Mouse (Mus musculus) stomach, embryonic 14.5 days (tissue): ENCODE measurements at regions not wholly inside any gene's neighbourhood (a gene's known extent, or its start where the extent isn't known, plus 50 kb on each side); places are given as distances from the start of the nearest gene placed in this dataset.
A peak's percentile ranks its signal among the peaks of the same experiment; 100 is the strongest.
"Not testable (repeated sequence)": the region's sequence is repeated elsewhere in the genome, so short reads cannot be mapped to it uniquely, and the experiment has no call there.

Source experiments
- ATAC-seq: fragments of 200-750 bp; cut with Nextera tagmentation; 2 replicates; pipeline ENCODE4 v1.8.0; 2017; ENCODE audit warnings: low read depth, moderate TSS enrichment; ENCODE audit not compliant: insufficient number of reproducible peaks, insufficient read depth, low FRiP score
- H3K27ac ChIP-seq: fragments of 300-500 bp; sonication (generic); 2 replicates; pipeline ENCODE4 v1.5.1; 2014; ENCODE audit warnings: mild to moderate bottlenecking, low read length, moderate library complexity, mixed read lengths
- H3K27me3 ChIP-seq: fragments of 300-500 bp; sonication (generic); 2 replicates; pipeline ENCODE4 v1.6.1; 2014; ENCODE audit warnings: low read length, control low read depth, mixed read lengths; ENCODE audit not compliant: control insufficient read depth, insufficient read depth
- H3K36me3 ChIP-seq: fragments of 300-500 bp; sonication (generic); 2 replicates; pipeline ENCODE4 v1.6.1; 2014; ENCODE audit warnings: mild to moderate bottlenecking, control low read depth, low read length, moderate library complexity, mixed read lengths; ENCODE audit not compliant: control insufficient read depth, insufficient read depth
- H3K4me1 ChIP-seq: fragments of 300-500 bp; sonication (generic); 2 replicates; pipeline ENCODE4 v1.6.1; 2014; ENCODE audit warnings: low read length, control low read depth, mixed read lengths; ENCODE audit not compliant: control insufficient read depth, insufficient read depth
- H3K4me2 ChIP-seq: fragments of 300-500 bp; sonication (generic); replicated peaks from 2 replicates; pipeline ENCODE4 v1.6.1; 2014; ENCODE audit warnings: low read depth, low read length, control low read depth
- H3K4me3 ChIP-seq: fragments of 300-500 bp; sonication (generic); 2 replicates; pipeline ENCODE4 v1.5.1; 2014; ENCODE audit warnings: low read depth, low read length, control low read depth
- H3K9ac ChIP-seq: fragments of 300-500 bp; sonication (generic); replicated peaks from 2 replicates; pipeline ENCODE4 v1.6.1; 2014; ENCODE audit warnings: low read depth, mild to moderate bottlenecking, control low read depth, low read length, moderate library complexity, mixed read lengths
- H3K9me3 ChIP-seq: fragments of 300-500 bp; sonication (generic); 2 replicates; pipeline ENCODE4 v1.6.1; 2016; ENCODE audit warnings: low read depth, low read length, control low read depth; ENCODE audit not compliant: control insufficient read depth
- WGBS: fragments of 180-500 bp; shearing (Covaris S2); extraction: QIAGEN DNeasy Blood & Tissue Kit; methylation state at CpG from one replicate; pipeline ENCODE4 v1.1.7; 2014; 5-methylcytosine and 5-hydroxymethylcytosine counted together

GRCm38 (mm10) chrX:154717526-154717925 lies 138.4 kb upstream of the Samt2 start:
- 78% methylated on average over 10 of the region's 10 CpGs for WGBS
- H3K4me3 ChIP-seq, H3K4me2 ChIP-seq, H3K27ac ChIP-seq, ATAC-seq, H3K27me3 ChIP-seq, H3K9me3 ChIP-seq, H3K36me3 ChIP-seq, H3K4me1 ChIP-seq, H3K9ac ChIP-seq: not testable (repeated sequence)

DNA sequence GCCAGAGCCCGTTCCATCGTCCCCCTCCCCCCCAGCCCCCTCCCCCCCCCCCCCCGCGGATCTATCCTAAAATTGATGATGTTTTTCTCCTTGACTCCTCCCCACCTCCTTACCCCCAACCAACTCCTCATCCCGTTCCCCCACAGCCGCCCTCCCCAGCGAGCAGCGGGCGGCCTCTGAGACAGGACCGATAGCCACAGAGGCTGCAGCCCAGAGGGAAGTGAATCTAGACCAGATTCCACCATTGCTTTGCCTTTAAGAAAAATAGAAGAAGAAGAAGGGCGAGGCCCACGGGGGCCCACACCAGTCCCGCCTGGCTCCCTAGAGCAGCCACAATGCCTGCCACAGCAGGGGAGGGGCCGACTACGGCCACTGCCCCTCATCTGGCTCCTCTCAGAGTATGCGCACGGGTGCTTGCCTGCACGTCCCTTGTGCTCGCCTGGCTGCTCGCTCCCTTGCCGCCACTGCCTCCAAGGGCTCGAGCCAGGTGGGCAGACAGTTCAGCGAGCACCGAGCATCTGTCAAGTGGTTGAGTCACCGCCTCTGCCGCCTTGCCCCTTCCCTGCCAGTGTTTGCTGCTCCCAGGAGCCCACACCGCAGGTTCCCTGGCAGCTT lies 134.6 kb upstream of the Samt2 start:
- Histone ChIP-seq H3K9ac (no peak overlapping the region), H3K4me1 (no peaks in the 10 kb centered on the region), H3K27me3 (no peaks in the 10 kb centered on the region), H3K36me3 (no peaks in the 10 kb centered on the region), H3K4me3 (no peak overlapping the region), H3K9me3 (no peaks in the 10 kb centered on the region), H3K27ac (no peak overlapping the region), H3K4me2 (peak overlapping the region; percentile 27; the same call in 1 of the 2 replicates)
- 0 out of 2 replicates have a peak, but pooled peaks have one; percentile 33 for ATAC-seq
- 58% methylated on average over 22 of the region's 27 CpGs for WGBS

DNA sequence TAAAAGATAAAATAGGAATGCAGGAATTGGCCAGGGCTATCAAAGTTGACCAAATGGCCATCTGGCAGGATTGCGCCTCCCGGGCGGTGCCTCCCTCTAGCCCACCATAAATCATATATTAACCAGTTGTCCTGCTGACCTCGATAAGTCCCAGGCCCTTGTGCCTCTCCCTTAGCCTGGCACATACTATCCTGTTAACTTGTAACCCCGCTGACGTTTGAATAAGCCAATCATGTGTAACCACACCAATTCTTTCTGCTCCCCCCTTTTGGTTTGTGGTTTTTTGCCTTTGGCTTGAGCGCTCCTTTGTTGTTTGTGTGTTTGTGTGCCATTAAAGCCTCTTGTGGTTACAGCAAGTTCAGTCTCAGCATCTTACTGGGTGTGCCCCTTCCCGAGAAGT lies 133.4 kb upstream of the Samt2 start:
- not testable (repeated sequence) for H3K9ac ChIP-seq, H3K27ac ChIP-seq, H3K4me1 ChIP-seq, H3K9me3 ChIP-seq, H3K4me2 ChIP-seq, H3K27me3 ChIP-seq, H3K36me3 ChIP-seq, ATAC-seq, H3K4me3 ChIP-seq
- 89% methylated on average over 8 of the region's 8 CpGs for WGBS

GRCm38 (mm10) chrX:154670529-154670928 lies 91.4 kb upstream of the Samt2 start:
- not testable (repeated sequence) for H3K27me3 ChIP-seq, H3K9me3 ChIP-seq, H3K9ac ChIP-seq, H3K4me3 ChIP-seq, H3K27ac ChIP-seq, H3K4me1 ChIP-seq, H3K4me2 ChIP-seq, H3K36me3 ChIP-seq, ATAC-seq
- 83% methylated on average over 1 of the region's 2 CpGs for WGBS
